Mouse (Mus musculus) CD4-positive naive resting alpha-beta T cell, adult 76 days (primary cell): ENCODE data around the gene Ccdc127. TPM values are rescaled to one million over a fixed set of nuclear protein-coding genes. Genes with fewer than 3 reads are reported as not detected.

Experiments
- total RNA-seq: library from RNA; stranded (reverse); gene quantifications from one replicate; pipeline ENCODE4 v1.2.4, GENCODE M21; 2023

The Ccdc127 gene
- 21.4 TPM for total RNA-seq

GRCm38 (mm10) chr13:74349566-74350434 lies at the start of gene Ccdc127, which contains the start of gene Sdha:
TSS of gene Ccdc127 (plus strand) at chr13:74350309.
TSS of gene Sdha (minus strand) at chr13:74350280.

GRCm38 (mm10) chr13:74317170-74317849 lies 32.8 kb upstream of the Ccdc127 start, which contains the start of gene Pdcd6:
TSS of gene Pdcd6 (minus strand) at chr13:74317580.

GRCm38 (mm10) chr13:74363859-74364235 lies 13.7 kb downstream of the Ccdc127 start, which contains the start of gene Lrrc14b:
TSS of gene Lrrc14b (minus strand) at chr13:74364005.

GRCm38 (mm10) chr13:74390371-74390990 lies 40.4 kb downstream of the Ccdc127 start, which contains the start of gene Zfp72:
TSS of gene Zfp72 (minus strand) at chr13:74390836.

GRCm38 (mm10) chr13:74399298-74399839 lies 49.3 kb downstream of the Ccdc127 start, which contains the start of gene Ftl1-ps1:
TSS of gene Ftl1-ps1 (plus strand) at chr13:74399694.

Other genes with a start within 250 kb of the Ccdc127 start
- not detected for gene Slc9a3, start 228.9 kb upstream of the Ccdc127 start, total RNA-seq
- 44.1 TPM for gene Exoc3, start 141.6 kb upstream of the Ccdc127 start, total RNA-seq
- gene Ahrr, start 58.0 kb upstream of the Ccdc127 start, total RNA-seq = 0.32 TPM
- gene Pdcd6, start 32.7 kb upstream of the Ccdc127 start, total RNA-seq = 112 TPM
- 145 TPM for gene Sdha, start within 50 bp of the Ccdc127 start, total RNA-seq
- gene Lrrc14b, start 13.7 kb downstream of the Ccdc127 start, total RNA-seq = not detected
- 0.70 TPM for gene Zfp72, start 40.5 kb downstream of the Ccdc127 start, total RNA-seq
- gene Ftl1-ps1, start 49.4 kb downstream of the Ccdc127 start, total RNA-seq = 269 TPM
- 3.5 TPM for gene Zfp825, start 143.7 kb downstream of the Ccdc127 start, total RNA-seq